Mouse (Mus musculus): ENCODE measurements around the gene Endod1. TPM values are rescaled to one million over a fixed set of nuclear protein-coding genes. Genes with fewer than 3 reads are reported as not detected.

The Endod1 gene
- polyA plus RNA-seq, 1 experiment from 2014 or later, result 15.6 TPM

DNA sequence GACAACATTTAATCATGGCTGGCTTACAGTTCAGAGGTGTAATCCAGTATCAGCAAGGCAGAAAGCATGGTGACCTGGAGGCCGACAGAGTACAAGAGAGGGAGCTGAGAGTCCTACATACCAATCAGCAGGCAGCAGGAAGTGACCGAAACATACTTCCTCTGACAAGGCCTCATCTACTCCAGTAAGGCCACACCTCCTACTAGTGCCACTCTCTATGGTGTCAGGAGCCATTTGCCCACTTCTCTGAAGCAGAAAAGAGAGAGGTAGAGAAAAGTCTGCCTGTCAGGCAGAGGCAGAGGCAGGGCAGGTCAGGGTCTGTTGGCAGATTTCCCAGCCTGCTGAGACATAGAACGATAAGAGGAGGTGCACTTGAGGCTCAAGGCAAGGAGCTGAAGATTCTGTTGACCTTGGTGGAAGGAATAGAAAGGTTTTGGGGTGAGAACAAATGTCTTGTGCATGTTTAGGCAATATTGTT lies 10.6 kb upstream of the Endod1 start:
- H3K9ac ChIP-seq, result no peak overlapping the region
- WGBS, result 84% methylated on average over 3 of the region's 3 CpGs
- no peak overlapping the region for H3K4me3 ChIP-seq
- H3K9me3 ChIP-seq, result no peaks in the 10 kb centered on the region
- no peak overlapping the region for H3K4me2 ChIP-seq
- H3K27ac ChIP-seq (replicated peaks), result no peak overlapping the region
- H3K36me3 ChIP-seq, result no peaks in the 10 kb centered on the region
- H3K4me1 ChIP-seq (replicated peaks), result no peaks in the 10 kb centered on the region
- H3K27me3 ChIP-seq, result no peaks in the 10 kb centered on the region
- no peak for ATAC-seq (ENCODE audit: low read depth)

DNA sequence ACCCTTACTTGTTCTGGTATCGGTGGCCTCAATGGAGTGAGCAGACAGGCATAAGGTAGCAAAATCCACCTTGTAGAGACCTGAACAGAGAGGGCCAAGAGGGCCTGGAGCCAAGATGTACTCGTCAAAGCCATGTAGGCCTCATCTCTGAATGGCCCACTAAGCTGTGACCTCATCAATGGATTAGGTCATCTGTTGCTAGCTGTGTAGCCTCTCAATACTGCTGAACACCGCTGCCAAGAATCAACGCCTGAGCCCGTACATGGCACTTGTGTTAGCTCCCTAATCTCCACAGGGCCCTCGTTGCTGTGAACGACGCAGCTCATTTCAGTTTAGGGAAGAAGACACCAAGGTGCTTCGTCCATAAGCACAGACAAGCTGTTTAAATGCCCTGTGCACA lies 10.0 kb upstream of the Endod1 start:
- 92% methylated on average over 9 of the region's 9 CpGs for WGBS
- H3K27ac ChIP-seq (replicated peaks), result no peak overlapping the region
- H3K9ac ChIP-seq, result no peak overlapping the region
- no peaks in the 10 kb centered on the region for H3K36me3 ChIP-seq
- H3K4me2 ChIP-seq, result no peak overlapping the region
- H3K4me3 ChIP-seq, result no peak overlapping the region
- H3K4me1 ChIP-seq (replicated peaks), result no peaks in the 10 kb centered on the region
- no peak for ATAC-seq (ENCODE audit: low read depth)
- H3K27me3 ChIP-seq, result no peaks in the 10 kb centered on the region
- no peaks in the 10 kb centered on the region for H3K9me3 ChIP-seq

DNA sequence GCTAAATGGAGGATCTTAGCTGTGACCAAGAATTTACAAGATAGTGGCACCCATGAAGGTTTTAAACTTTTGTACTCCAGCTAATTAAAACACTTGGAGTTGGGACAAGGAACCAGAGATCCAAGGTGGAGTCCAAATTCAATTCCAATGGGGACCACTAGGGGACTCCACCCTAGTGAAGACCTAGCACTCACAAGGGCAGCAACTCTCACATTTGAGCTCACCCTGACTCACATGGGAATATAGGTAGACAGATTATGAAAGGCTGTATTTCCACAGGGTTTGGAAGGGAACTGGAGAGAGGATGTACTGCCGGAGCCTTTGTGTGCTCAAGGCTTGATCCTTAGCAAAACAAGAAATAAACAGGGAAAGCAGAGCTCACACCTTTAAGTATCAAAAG lies 9.0 kb upstream of the Endod1 start:
- ATAC-seq (ENCODE audit: low read depth), result no peak
- H3K9ac ChIP-seq, result no peak overlapping the region
- H3K36me3 ChIP-seq, result no peaks in the 10 kb centered on the region
- H3K4me2 ChIP-seq, result no peak overlapping the region
- H3K4me3 ChIP-seq, result no peak overlapping the region
- no peaks in the 10 kb centered on the region for H3K9me3 ChIP-seq
- WGBS, result 100% methylated on average over 1 of the region's 1 CpGs
- no peaks in the 10 kb centered on the region for H3K4me1 ChIP-seq (replicated peaks)
- no peaks in the 10 kb centered on the region for H3K27me3 ChIP-seq
- no peak overlapping the region for H3K27ac ChIP-seq (replicated peaks)

DNA sequence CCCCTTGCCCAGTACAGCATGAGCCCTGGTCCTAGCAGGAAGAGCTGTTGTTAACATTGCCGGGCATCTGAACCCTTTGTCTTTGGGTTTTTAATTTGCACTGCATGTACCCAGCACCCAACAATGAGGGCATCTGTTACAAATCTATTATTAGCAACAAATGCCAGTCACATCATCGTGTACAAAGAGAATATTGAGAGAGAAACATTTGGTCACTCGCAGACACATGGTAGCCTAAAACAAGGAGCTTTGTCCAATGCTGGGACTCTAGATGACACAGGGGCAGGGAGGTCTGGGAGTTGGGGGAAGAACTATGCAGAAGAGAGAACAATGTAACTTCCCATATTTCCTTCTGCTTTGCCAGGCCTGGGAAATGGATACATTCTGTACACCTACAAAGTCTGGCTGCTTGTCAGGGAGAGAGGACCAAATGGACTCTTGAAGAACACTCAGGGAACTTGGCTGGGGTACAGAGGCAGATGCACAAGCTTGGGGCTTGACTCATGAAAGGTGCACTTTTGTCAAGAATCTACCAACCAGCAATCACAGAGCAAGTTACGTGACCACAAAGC lies 7.8 kb upstream of the Endod1 start:
- Histone ChIP-seq H3K4me1 (replicated peaks) (no peaks in the 10 kb centered on the region), H3K4me2 (no peak overlapping the region), H3K36me3 (no peaks in the 10 kb centered on the region), H3K27ac (replicated peaks) (no peak overlapping the region), H3K9me3 (no peaks in the 10 kb centered on the region), H3K27me3 (no peaks in the 10 kb centered on the region), H3K4me3 (no peak overlapping the region), H3K9ac (no peak overlapping the region)
- 67% methylated on average over 4 of the region's 4 CpGs for WGBS
- no peak for ATAC-seq (ENCODE audit: low read depth)

- H3K9ac ChIP-seq, result no peak overlapping the region
- no peak overlapping the region for H3K4me3 ChIP-seq
- no peaks in the 10 kb centered on the region for H3K36me3 ChIP-seq
- peaks cover 3% of the 10 kb centered on the region; the same call in 1 of the 2 replicates for H3K27me3 ChIP-seq
- no peak overlapping the region for H3K4me2 ChIP-seq
- no peak for ATAC-seq (ENCODE audit: low read depth)
- no peak overlapping the region for H3K27ac ChIP-seq (replicated peaks)
- WGBS, result 89% methylated on average over 1 of the region's 1 CpGs
- H3K9me3 ChIP-seq, result no peaks in the 10 kb centered on the region
- no peaks in the 10 kb centered on the region for H3K4me1 ChIP-seq (replicated peaks)
These were observed 6.7 kb upstream of the Endod1 start for GRCm38 (mm10) chr9:14388001-14388400.

GRCm38 (mm10) chr9:14386831-14387230 lies 5.5 kb upstream of the Endod1 start:
- Histone ChIP-seq H3K36me3 (no peaks in the 10 kb centered on the region), H3K27ac (replicated peaks) (no peak overlapping the region), H3K9me3 (no peaks in the 10 kb centered on the region), H3K9ac (no peak overlapping the region), H3K4me2 (no peak overlapping the region), H3K27me3 (peaks cover 3% of the 10 kb centered on the region; the same call in 1 of the 2 replicates), H3K4me3 (no peak overlapping the region), H3K4me1 (replicated peaks) (peaks cover 1% of the 10 kb centered on the region)
- ATAC-seq (ENCODE audit: low read depth), result no peak
- 67% methylated on average over 9 of the region's 9 CpGs for WGBS

DNA sequence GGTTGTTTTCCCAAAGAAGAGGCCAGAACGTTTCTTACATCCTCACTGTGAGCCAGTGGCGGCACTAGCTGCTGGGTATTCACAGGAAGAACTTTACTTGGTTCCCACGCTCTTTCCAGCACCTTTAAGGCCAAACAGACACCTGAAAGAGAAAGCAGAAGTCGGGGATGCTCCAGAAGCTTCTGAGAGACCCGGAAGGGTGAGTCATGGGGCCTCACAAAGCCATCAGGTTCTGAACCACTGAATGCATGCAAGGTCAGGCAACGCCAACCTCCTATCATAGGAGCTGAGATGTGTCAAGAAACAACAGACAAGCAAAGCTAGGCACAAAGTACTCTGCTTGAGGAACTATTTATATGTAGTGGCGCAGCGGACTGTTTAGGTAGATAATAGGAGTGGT lies 4.4 kb upstream of the Endod1 start:
- H3K9ac ChIP-seq, result no peak overlapping the region
- no peak for ATAC-seq (ENCODE audit: low read depth)
- H3K27ac ChIP-seq (replicated peaks), result no peak overlapping the region
- H3K27me3 ChIP-seq, result peaks cover 3% of the 10 kb centered on the region; the same call in 1 of the 2 replicates
- no peak overlapping the region for H3K4me2 ChIP-seq
- no peaks in the 10 kb centered on the region for H3K9me3 ChIP-seq
- peaks cover 6% of the 10 kb centered on the region for H3K4me1 ChIP-seq (replicated peaks)
- no peak overlapping the region for H3K4me3 ChIP-seq
- H3K36me3 ChIP-seq, result no peaks in the 10 kb centered on the region
- WGBS, result 87% methylated on average over 8 of the region's 8 CpGs

- H3K4me2 ChIP-seq, result no peak overlapping the region
- no peak overlapping the region for H3K4me3 ChIP-seq
- H3K27ac ChIP-seq (replicated peaks), result no peak overlapping the region
- H3K27me3 ChIP-seq, result peaks cover 18% of the 10 kb centered on the region
- WGBS, result 83% methylated on average over 4 of the region's 4 CpGs
- H3K4me1 ChIP-seq (replicated peaks), result peaks cover 19% of the 10 kb centered on the region
- H3K36me3 ChIP-seq, result no peaks in the 10 kb centered on the region
- no peak for ATAC-seq (ENCODE audit: low read depth)
- H3K9me3 ChIP-seq, result no peaks in the 10 kb centered on the region
- no peak overlapping the region for H3K9ac ChIP-seq
These were observed 2.0 kb upstream of the Endod1 start for GRCm38 (mm10) chr9:14383186-14383920.

GRCm38 (mm10) chr9:14382256-14382791 lies 1.0 kb upstream of the Endod1 start:
- Histone ChIP-seq H3K27ac (replicated peaks) (no peak overlapping the region), H3K36me3 (no peaks in the 10 kb centered on the region), H3K4me1 (replicated peaks) (peaks cover 19% of the 10 kb centered on the region), H3K4me3 (no peak overlapping the region), H3K4me2 (no peak overlapping the region), H3K9me3 (no peaks in the 10 kb centered on the region), H3K9ac (no peak overlapping the region), H3K27me3 (peaks cover 18% of the 10 kb centered on the region)
- no peak for ATAC-seq (ENCODE audit: low read depth)
- 87% methylated on average over 5 of the region's 5 CpGs for WGBS

DNA sequence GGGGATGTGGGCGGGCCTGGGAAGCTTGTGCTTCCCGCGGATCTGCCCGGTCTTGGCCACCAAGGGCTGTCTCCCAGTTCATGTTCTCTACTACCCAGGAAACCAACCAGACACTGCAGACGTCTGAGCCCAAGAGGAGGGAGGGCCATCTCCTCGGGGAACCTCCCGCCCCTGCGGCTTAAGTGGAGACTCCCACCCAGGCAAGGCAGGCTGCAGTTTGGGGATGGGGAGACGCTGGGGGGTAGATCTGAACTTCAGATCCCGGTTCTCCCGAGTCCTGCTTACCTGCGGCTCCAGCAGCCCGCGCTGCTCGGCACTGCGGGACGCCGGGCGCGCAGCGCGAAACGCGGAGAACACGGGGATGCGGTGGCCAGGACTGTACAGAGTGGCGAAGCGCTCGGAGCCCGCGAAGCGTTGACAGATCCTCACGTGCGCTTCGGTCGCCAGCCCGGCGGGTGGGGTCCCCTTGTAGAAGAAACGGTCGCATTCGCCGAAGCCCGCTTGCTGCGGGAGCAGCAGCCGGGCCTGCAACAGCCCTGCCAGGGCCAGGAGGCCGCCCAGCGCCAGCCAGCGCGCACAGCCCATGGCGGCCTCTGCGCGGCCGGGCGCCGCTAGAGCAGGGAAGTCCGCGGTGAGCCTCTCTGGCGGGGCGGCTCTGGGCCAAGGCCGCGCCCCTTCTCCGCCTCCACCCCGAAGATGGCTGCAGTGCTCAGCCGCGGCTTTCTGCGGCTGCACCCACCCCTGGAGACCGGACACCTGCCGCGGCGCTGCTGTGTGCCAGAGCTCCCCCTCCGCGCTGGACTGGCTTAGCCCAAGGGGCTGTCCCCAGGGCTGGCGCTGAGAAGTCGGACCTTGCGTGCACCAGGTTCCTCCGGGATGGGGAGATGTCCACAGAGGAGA lies 671 bp downstream of the Endod1 start:
- H3K4me3 ChIP-seq, result peak overlapping the region; percentile 75
- H3K9me3 ChIP-seq, result no peaks in the 10 kb centered on the region
- no peaks in the 10 kb centered on the region for H3K36me3 ChIP-seq
- ATAC-seq (ENCODE audit: low read depth), result peak; percentile 95
- peaks cover 18% of the 10 kb centered on the region for H3K27me3 ChIP-seq
- under 1% methylated on average over 76 of the region's 76 CpGs for WGBS
- H3K9ac ChIP-seq, result peak overlapping the region; percentile 88
- peaks cover 19% of the 10 kb centered on the region for H3K4me1 ChIP-seq (replicated peaks)
- H3K4me2 ChIP-seq, result peak overlapping the region; percentile 91
- H3K27ac ChIP-seq (replicated peaks), result peak overlapping the region; percentile 87

- no peak for ATAC-seq (ENCODE audit: low read depth)
- Histone ChIP-seq H3K4me1 (replicated peaks) (peaks cover 19% of the 10 kb centered on the region), H3K4me3 (peak overlapping the region; percentile 75), H3K36me3 (no peaks in the 10 kb centered on the region), H3K9ac (peak overlapping the region; percentile 88), H3K27me3 (peaks cover 18% of the 10 kb centered on the region), H3K4me2 (peak overlapping the region; percentile 91), H3K27ac (replicated peaks) (peak overlapping the region; percentile 87), H3K9me3 (no peaks in the 10 kb centered on the region)
- 28% methylated on average over 8 of the region's 8 CpGs for WGBS
These were observed 1.4 kb downstream of the Endod1 start for GRCm38 (mm10) chr9:14379769-14380385.
